20 mouse cellular contexts compared by ENCODE assay signal in genomic region chr19:57961738-57962640, GRCm38 (mm10).
DNase-seq lines count a peak whose midpoint lies in the region; ATAC-seq and TF ChIP-seq lines count a peak whose summit lies in the region.
"Had no signal": no experiment of that assay in that cellular context is flagged by ENCODE, and none has a peak within 500 bp of the region (broad histone marks: within the 10 kb centered on the region; RNA-seq: fewer than 3 reads in every experiment).

No protein-coding gene starts in this region.

- no peaks in the 10 kb centered on the region for H3K36me3 ChIP-seq in forebrain, embryonic 10.5 days (replicated peaks)
- no peaks in the 10 kb centered on the region for H3K36me3 ChIP-seq in forebrain, postnatal 0 days (ENCODE audit: insufficient read depth)
- H3K36me3 ChIP-seq in midbrain, embryonic 13.5 days = no peaks in the 10 kb centered on the region
- no peaks in the 10 kb centered on the region for H3K36me3 ChIP-seq in midbrain, embryonic 10.5 days
- no peaks in the 10 kb centered on the region for H3K36me3 ChIP-seq in forebrain, embryonic 14.5 days (ENCODE audit: control insufficient read depth, insufficient read depth, low read length)
- H3K36me3 ChIP-seq in stomach, embryonic 16.5 days (ENCODE audit: control insufficient read depth, insufficient read depth, low read length) = no peaks in the 10 kb centered on the region
- H3K36me3 ChIP-seq: embryonic facial prominence, embryonic 13.5 days; G1E; heart, embryonic 12.5 days; hindbrain, embryonic 13.5 days; liver, embryonic 15.5 days; neural tube, embryonic 15.5 days had no signal

- H3K9ac ChIP-seq in forebrain, postnatal 0 days = no peak overlapping the region
- no peak overlapping the region for H3K9ac ChIP-seq in midbrain, embryonic 13.5 days (replicated peaks)
- H3K9ac ChIP-seq in forebrain, embryonic 14.5 days (ENCODE audit: low read length) = no peak overlapping the region
- H3K9ac ChIP-seq in stomach, embryonic 16.5 days (ENCODE audit: low read length) = no peak overlapping the region
- H3K9ac ChIP-seq: embryonic facial prominence, embryonic 13.5 days; heart, embryonic 12.5 days; hindbrain, embryonic 13.5 days; liver, embryonic 15.5 days; neural tube, embryonic 15.5 days had no signal

- TF ChIP-seq CTCF in forebrain, postnatal 0 days (IDR thresholded peaks at IDR 0.05; ENCODE audit: low read depth) = no peak
- no peak for TF ChIP-seq CTCF in left cerebral cortex, adult 2 months (IDR thresholded peaks at IDR 0.05)

- no peak for ATAC-seq in forebrain, postnatal 0 days
- ATAC-seq in midbrain, embryonic 13.5 days = no peak
- 0 out of 2 replicates have a peak, but pooled peaks have one; percentile 52 for ATAC-seq in forebrain, embryonic 14.5 days
- ATAC-seq in stomach, embryonic 16.5 days (ENCODE audit: insufficient read depth, low FRiP score) = no peak

- peaks cover 26% of the 10 kb centered on the region for H3K4me1 ChIP-seq in forebrain, embryonic 10.5 days
- H3K4me1 ChIP-seq in forebrain, postnatal 0 days (ENCODE audit: insufficient read depth) = no peaks in the 10 kb centered on the region
- H3K4me1 ChIP-seq in midbrain, embryonic 13.5 days (replicated peaks) = peaks cover 12% of the 10 kb centered on the region
- peaks cover 21% of the 10 kb centered on the region for H3K4me1 ChIP-seq in midbrain, embryonic 10.5 days
- peaks cover 10% of the 10 kb centered on the region for H3K4me1 ChIP-seq in forebrain, embryonic 14.5 days (ENCODE audit: control insufficient read depth, insufficient read depth, low read length)
- no peaks in the 10 kb centered on the region for H3K4me1 ChIP-seq in stomach, embryonic 16.5 days (ENCODE audit: control insufficient read depth, insufficient read depth, low read length)
- H3K4me1 ChIP-seq: embryonic facial prominence, embryonic 13.5 days; neural tube, embryonic 15.5 days had no signal

- intact Hi-C loops in left cerebral cortex, adult 2 months (cut with DNase I) = no loop called here

- peak; percentile 35 for DNase-seq in forebrain, embryonic 10.5 days (ENCODE audit: extremely low spot score, low spot score)
- DNase-seq in forebrain, postnatal 0 days = no peak
- no peak for DNase-seq in midbrain, embryonic 10.5 days (ENCODE audit: low spot score)
- DNase-seq in forebrain, embryonic 14.5 days (ENCODE audit: low spot score) = peak; percentile 53
- DNase-seq in left cerebral cortex, adult 2 months (ENCODE audit: extremely low spot score in 1 of 2, low spot score in 2 of 2) = no peak
- DNase-seq in kidney, postnatal 25 days = no peak
- DNase-seq: adrenal gland, postnatal 14 days; cerebellum, adult 11-12 months; cerebellum, postnatal 25 days; heart, postnatal 14 days; lung, postnatal 10 days; right cerebral cortex, postnatal 25 days had no signal

- H3K4me2 ChIP-seq in forebrain, postnatal 0 days (ENCODE audit: low read depth) = no peak overlapping the region
- no peak overlapping the region for H3K4me2 ChIP-seq in midbrain, embryonic 13.5 days (replicated peaks)
- no peak overlapping the region for H3K4me2 ChIP-seq in forebrain, embryonic 14.5 days (ENCODE audit: low read length)
- no peak overlapping the region for H3K4me2 ChIP-seq in stomach, embryonic 16.5 days (ENCODE audit: low read depth, low read length)
- H3K4me2 ChIP-seq: embryonic facial prominence, embryonic 13.5 days; heart, embryonic 12.5 days; hindbrain, embryonic 13.5 days; liver, embryonic 15.5 days; neural tube, embryonic 15.5 days had no signal

- H3K27ac ChIP-seq in forebrain, embryonic 10.5 days = peak overlapping the region; percentile 75
- no peak overlapping the region for H3K27ac ChIP-seq in forebrain, postnatal 0 days (ENCODE audit: low read depth, low read length)
- H3K27ac ChIP-seq in midbrain, embryonic 13.5 days = 0 out of 2 replicates have a peak overlapping the region, but pooled peaks have one; percentile 0
- H3K27ac ChIP-seq in midbrain, embryonic 10.5 days (replicated peaks) = no peak overlapping the region; the same call in 1 of the 2 replicates
- H3K27ac ChIP-seq in forebrain, embryonic 14.5 days (ENCODE audit: low read depth, low read length) = peak overlapping the region; percentile 36
- peak overlapping the region; percentile 31; the same call in 1 of the 2 replicates for H3K27ac ChIP-seq in stomach, embryonic 16.5 days (ENCODE audit: low read length)
- H3K27ac ChIP-seq in left cerebral cortex, adult 2 months = no peak overlapping the region
- H3K27ac ChIP-seq: embryonic facial prominence, embryonic 13.5 days; hindbrain, embryonic 13.5 days; liver, embryonic 15.5 days; neural tube, embryonic 15.5 days had no signal

- H3K4me3 ChIP-seq in forebrain, embryonic 10.5 days = no peak overlapping the region
- no peak overlapping the region for H3K4me3 ChIP-seq in forebrain, postnatal 0 days (ENCODE audit: low read depth, low read length)
- no peak overlapping the region for H3K4me3 ChIP-seq in midbrain, embryonic 13.5 days (replicated peaks)
- no peak overlapping the region for H3K4me3 ChIP-seq in midbrain, embryonic 10.5 days
- no peak overlapping the region for H3K4me3 ChIP-seq in forebrain, embryonic 14.5 days (ENCODE audit: low read depth, low read length)
- H3K4me3 ChIP-seq in stomach, embryonic 16.5 days (replicated peaks; ENCODE audit: low read length) = no peak overlapping the region
- H3K4me3 ChIP-seq in left cerebral cortex, adult 2 months = no peak overlapping the region
- H3K4me3 ChIP-seq: embryonic facial prominence, embryonic 13.5 days; heart, embryonic 12.5 days; hindbrain, embryonic 13.5 days; liver, embryonic 15.5 days; neural tube, embryonic 15.5 days had no signal

- no peaks in the 10 kb centered on the region for H3K9me3 ChIP-seq in forebrain, embryonic 10.5 days
- no peaks in the 10 kb centered on the region for H3K9me3 ChIP-seq in forebrain, postnatal 0 days (ENCODE audit: low read length)
- H3K9me3 ChIP-seq in midbrain, embryonic 13.5 days = no peaks in the 10 kb centered on the region
- H3K9me3 ChIP-seq in midbrain, embryonic 10.5 days (replicated peaks) = no peaks in the 10 kb centered on the region
- H3K9me3 ChIP-seq in forebrain, embryonic 14.5 days (replicated peaks; ENCODE audit: control insufficient read depth, low read length) = no peaks in the 10 kb centered on the region
- no peaks in the 10 kb centered on the region for H3K9me3 ChIP-seq in stomach, embryonic 16.5 days (replicated peaks; ENCODE audit: control insufficient read depth, low read length)
- H3K9me3 ChIP-seq: embryonic facial prominence, embryonic 13.5 days; heart, embryonic 12.5 days; hindbrain, embryonic 13.5 days; liver, embryonic 15.5 days; neural tube, embryonic 15.5 days had no signal

- 52% methylated on average over 16 of the region's 16 CpGs for WGBS in forebrain, embryonic 10.5 days
- WGBS in forebrain, postnatal 0 days = 25% methylated on average over 16 of the region's 16 CpGs
- 54% methylated on average over 16 of the region's 16 CpGs for WGBS in midbrain, embryonic 13.5 days
- WGBS in midbrain, embryonic 10.5 days = 75% methylated on average over 16 of the region's 16 CpGs
- WGBS in forebrain, embryonic 14.5 days = 13% methylated on average over 16 of the region's 16 CpGs
- WGBS in stomach, embryonic 16.5 days = 69% methylated on average over 16 of the region's 16 CpGs

- no peaks in the 10 kb centered on the region for H3K27me3 ChIP-seq in forebrain, embryonic 10.5 days (ENCODE audit: poor library complexity, severe bottlenecking)
- H3K27me3 ChIP-seq in forebrain, postnatal 0 days (ENCODE audit: insufficient read depth, low read length) = no peaks in the 10 kb centered on the region
- no peaks in the 10 kb centered on the region for H3K27me3 ChIP-seq in midbrain, embryonic 13.5 days
- H3K27me3 ChIP-seq in midbrain, embryonic 10.5 days (ENCODE audit: low read depth, poor library complexity, severe bottlenecking) = no peaks in the 10 kb centered on the region
- no peaks in the 10 kb centered on the region for H3K27me3 ChIP-seq in forebrain, embryonic 14.5 days (replicated peaks; ENCODE audit: control insufficient read depth, insufficient read depth, low read length)
- H3K27me3 ChIP-seq in stomach, embryonic 16.5 days (ENCODE audit: control insufficient read depth, insufficient read depth, low read length) = no peaks in the 10 kb centered on the region
- H3K27me3 ChIP-seq: embryonic facial prominence, embryonic 13.5 days; heart, embryonic 12.5 days; hindbrain, embryonic 13.5 days; liver, embryonic 15.5 days; neural tube, embryonic 15.5 days had no signal

Comparison
In these comparisons a context has a peak if more than half of its experiments do, and no peak if none do; other contexts are left out.
1. DNase-seq: peak in forebrain, embryonic 10.5 days (single experiment) and forebrain, embryonic 14.5 days (single experiment); none in forebrain, postnatal 0 days (single experiment), midbrain, embryonic 10.5 days (single experiment), left cerebral cortex, adult 2 months (0 of 2) and kidney, postnatal 25 days (0 of 2).
2. H3K27ac ChIP-seq: peak in forebrain, embryonic 10.5 days (single experiment), midbrain, embryonic 13.5 days (single experiment), forebrain, embryonic 14.5 days (single experiment) and stomach, embryonic 16.5 days (single experiment); none in forebrain, postnatal 0 days (single experiment), midbrain, embryonic 10.5 days (single experiment) and left cerebral cortex, adult 2 months (single experiment).